Mouse (Mus musculus): Measurements from ENCODE around the gene Ltk.
"Not testable (repeated sequence)": the region's sequence is repeated elsewhere in the genome, so short reads cannot be mapped to it uniquely, and the experiment has no call there.

The Ltk gene

GRCm38 (mm10) chr2:119758844-119759835 is 1.1 kb downstream of the Ltk start:
- DNase-seq (ENCODE audit: low read depth, low spot score), result no peak

DNA sequence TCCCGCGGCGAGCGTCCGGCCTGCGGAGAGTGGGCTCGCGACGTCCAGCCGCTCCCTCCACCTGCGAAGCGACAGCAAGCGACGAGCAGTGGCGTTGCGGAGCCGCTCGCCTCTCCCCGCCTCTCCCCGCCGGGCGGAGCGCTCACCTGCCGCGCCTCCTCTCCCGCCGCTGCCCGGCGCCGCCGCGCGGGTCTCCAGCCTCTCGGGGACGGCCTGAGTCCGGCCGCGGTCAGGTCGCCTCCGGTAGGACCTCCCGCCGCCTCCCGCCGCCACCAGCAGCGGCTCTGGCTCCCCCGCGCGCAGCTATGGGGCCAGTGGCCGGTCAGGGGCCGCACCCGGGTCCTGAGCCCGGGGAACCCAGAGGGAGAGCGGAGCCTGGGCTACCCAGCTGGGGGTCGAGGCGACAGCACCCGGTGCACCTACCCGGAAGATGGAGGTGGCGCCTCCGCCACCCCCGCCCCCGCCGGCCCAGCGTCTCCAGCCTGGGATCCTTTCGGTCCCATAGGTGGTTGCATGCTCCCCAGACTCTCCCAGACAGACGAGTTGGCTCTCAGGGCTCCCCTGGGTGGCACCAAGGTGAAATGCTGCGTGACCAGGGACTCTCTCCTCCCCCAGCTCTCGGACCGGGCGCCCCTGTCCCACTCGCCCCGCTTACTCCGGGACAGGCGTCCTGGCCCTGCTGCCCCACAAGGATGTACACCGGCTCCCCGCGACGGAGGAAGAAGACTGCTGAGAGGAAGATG is 2.0 kb downstream of the Ltk start:
- no peak for DNase-seq (ENCODE audit: low read depth, low spot score)

DNA sequence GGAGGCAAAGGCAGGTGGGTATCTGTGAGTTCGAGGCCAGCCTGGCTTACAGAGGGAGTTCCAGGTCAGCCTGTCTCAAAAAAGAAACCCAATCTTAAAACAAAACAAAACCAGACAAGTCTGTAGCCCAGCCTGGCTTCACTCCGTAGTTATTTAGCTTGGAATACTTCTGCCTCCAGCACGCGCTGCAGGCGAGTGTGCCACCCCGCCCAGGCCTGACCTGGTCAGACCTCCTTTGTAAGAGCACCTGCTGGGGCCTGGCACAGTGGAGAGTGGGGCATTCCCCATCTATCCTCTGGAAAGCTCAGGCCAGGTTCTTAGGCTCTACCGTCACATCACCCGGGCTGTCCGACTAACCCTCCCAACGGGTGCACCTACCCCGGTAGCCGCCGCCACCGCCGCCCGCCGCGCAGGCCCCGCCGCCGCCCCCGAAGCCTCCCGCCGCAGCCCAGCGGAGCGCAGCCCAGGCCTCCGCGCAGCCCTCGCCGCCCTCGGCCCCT is 2.6 kb downstream of the Ltk start:
- DNase-seq (ENCODE audit: low read depth, low spot score), result no peak

DNA sequence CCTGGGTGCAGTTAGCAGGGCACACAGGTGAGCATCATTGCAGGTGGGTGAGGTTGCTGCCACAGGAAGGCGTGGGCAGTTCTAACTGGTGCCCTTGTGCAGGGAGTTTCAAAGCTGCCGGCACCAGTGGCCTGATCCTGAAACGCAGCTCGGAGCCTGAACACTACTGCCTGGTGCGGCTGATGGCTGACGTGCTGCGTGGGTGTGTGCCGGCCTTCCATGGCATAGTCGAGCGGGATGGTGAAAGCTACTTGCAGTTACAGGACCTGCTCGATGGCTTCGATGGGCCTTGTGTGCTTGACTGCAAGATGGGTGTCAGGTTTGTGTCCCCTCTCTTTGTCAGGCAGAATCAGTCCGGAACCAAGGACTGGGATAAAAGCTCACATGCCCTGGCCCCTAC is 11.0 kb downstream of the Ltk start:
- no peak for DNase-seq (ENCODE audit: low read depth, low spot score)

DNA sequence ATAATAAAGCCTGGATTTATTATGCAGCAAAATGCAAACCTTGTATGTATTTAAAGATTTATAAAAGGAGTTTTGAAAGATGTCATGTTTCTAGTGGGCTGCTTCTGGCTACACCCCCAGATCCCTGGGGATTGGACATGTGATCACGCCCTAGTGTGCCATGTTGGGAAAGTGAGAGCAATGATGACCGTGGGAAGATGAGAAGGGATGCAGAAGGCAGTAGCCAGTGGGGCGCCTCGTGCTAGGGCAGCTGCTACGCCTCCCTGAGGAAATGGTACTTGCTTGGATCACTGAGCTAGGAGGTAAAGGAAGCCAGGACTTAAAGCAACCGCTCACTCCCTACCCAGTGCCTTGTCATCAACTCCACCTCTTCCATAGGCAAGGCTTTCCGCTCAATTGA is 12.7 kb downstream of the Ltk start:
- DNase-seq (ENCODE audit: low read depth, low spot score), result peak; percentile 88

DNA sequence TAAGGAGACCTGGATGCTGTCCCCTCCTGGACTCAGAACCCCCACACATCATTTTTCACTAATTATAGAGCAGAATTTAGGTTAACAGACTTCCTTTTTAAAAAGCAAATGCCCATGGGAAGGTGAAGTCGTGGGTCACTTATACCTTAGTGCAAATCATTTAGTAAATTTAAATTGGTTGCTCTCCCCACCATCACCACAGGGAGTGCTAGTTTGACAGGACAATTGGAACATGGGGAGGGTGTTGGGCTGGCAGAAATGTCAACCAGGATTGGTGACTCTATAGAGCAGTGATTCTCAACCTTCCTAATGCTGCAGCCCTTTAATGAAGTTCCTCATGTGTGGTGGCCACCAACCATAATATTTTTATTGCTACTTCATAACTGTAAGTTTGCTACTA is 14.9 kb downstream of the Ltk start:
- peak; percentile 69 for DNase-seq (ENCODE audit: low read depth, low spot score)

DNA sequence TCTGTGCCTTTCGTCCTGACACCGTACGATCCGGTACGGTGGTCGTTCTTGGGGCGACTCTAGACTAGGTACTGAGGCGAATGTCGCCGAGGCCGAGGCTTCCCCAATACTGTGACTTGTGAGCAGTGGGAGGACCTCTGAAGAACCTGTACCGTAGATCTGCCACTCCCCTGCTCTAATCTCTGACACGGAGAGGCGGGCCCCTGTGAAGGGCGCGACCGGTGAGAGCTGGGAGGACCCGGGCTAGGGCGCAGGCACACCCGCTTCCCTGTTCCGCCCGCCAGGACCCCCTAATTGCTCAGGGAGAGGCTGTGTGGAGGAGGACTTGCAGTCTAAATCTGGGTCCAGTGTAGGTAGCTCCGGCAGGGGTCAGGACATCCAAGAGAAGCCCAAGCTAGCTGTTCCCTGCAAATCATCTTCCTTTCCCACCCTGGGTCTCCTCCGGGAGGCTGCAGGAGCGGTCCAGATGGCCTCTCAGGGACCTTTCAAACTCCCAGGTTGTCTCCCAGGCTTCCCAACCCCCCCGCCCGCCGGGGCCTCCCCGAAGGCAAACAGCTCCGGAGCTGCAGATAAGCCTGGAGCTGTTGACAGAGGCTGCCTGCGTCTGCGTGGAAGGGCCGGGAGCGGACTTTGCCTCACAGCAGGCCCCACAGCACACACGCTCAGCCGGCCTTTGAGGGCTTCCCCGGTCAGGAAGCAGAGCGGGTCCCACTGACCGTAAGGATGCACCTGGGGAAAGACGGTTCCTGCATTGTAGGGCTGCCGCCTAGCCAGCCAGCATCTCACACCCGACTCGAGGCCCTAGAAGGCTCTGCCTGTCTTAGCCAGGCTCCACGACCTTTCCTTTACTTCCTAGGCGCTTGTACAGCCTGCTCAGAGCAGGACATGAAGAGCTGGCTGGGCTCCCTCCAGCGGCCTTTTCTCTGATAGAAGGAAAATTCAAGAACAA is 15.8 kb downstream of the Ltk start:
- no peak for DNase-seq (ENCODE audit: low read depth, low spot score)

GRCm38 (mm10) chr2:119743808-119744162 is 16.4 kb downstream of the Ltk start:
- DNase-seq (ENCODE audit: low read depth, low spot score), result peak; percentile 52

- DNase-seq (ENCODE audit: low read depth, low spot score), result peak; percentile 72
These were observed 16.9 kb downstream of the Ltk start for GRCm38 (mm10) chr2:119743176-119743807.

DNA sequence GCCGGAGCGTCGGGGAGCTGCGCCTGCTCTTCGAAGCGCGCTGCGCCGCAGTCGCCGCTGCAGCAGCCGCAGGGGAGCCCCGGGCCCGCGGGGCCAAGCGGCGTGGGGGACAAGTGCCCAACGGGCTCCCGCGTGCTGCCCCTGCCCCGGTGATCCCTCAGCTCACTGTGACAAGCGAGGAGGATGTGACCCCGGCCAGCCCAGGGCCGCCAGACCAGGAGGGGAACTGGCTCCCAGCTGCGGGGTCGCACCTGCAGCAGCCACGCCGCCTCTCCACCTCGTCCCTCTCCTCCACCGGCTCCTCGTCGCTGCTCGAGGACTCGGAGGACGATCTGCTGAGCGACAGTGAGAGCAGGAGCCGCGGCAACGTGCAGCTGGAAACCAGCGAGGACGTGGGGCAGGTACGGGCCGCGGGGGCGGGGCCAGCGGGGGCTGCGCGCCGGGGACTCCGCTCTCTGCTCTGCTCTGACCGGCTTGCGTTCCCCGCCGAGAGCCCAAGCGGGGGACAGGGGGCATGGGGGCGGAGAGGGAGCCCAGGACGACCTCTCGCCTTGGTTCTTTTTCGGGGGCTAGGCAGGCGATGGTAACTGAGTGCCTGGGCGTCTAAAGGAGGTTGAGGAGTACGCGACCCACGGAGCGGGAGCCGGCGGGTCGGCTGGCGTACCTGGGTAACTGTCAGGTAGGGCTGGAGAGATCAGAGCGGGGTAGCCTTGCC is 17.6 kb downstream of the Ltk start:
- no peak for DNase-seq (ENCODE audit: low read depth, low spot score)

DNA sequence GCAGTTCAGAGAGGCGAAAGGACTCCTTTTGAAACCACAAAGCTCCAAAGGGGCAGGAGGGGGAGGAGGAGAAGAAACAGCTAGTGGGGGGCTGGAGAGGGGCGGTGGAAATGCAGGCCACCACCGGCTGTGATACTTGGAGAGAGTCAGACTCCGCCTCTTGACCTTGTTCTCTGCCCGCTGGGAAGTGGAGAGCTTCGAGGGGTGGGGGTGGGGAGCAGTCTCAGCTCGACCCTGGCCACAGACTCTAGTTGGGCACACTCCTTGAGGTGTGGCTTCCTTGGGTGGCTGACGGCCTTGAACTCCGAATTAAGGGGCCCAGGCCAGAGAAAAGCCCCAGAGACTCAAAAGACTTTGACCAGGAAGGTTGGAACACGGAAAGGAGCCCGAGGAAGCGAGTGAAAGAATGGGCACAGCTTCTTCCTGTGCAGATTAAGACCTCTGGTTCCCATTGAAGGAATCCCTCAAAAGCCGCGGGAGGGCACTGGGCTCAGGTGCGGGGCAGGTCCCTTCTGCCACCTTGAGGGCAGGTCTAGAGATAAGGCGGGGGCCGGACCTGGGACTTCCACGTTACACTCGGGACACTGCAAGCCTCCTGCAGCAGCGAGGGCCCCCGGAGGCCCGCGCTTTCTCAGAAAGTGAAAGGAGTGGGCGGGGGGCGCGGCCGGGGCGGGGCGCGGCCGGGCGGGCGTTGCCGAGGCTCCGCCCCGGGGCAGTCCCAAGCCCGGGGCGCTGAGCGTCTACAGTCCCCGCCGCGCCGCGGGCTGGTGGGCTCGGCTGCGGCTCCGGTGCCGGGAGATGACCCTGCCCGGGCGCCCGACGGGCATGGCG is 18.4 kb downstream of the Ltk start, which contains the start of gene Itpka:
Itpka (plus strand) TSS at position 757 of the 831 bp plus-strand sequence.
- peak; percentile 52 for DNase-seq (ENCODE audit: low read depth, low spot score)

DNA sequence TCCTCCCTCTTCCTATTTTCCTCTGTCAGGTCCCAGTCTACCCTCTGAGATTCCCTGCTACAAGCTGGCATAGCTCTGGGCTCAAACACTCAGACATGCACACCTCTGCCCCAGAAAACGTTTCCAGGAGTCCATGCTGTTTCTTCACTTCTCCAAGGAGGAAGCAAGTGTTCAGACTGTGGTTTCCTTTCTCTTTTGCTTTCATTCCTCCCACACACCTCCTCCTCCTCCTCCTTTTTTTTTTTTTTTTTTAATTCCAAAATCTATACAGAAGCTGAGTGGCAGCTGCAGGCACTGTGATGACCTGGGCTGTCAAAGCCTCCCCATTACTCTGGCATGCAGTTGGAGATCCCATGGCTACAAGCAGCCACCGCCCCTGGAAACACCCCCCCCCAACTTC is 19.7 kb downstream of the Ltk start:
- DNase-seq (ENCODE audit: low read depth, low spot score), result no peak

DNA sequence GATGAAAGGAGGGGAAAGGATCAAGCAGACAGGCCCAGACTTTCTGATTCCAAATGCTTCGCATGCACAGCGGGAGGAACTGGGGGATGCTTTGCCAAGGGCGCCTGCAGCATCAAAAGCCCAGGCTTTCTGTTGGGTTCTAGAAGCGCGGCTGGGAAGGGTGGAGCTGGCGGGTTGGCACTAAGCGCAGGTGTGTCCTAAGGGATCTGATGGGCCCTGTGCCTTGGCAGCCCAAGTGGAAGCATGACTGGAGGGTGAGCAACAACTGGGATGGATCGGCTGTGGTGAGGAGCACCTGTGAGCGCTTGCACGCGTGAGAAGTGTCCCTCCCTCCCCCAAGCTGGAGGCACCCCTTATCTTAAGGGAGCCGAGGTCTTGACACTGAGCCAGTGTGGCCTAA is 23.1 kb downstream of the Ltk start:
- no peak for DNase-seq (ENCODE audit: low read depth, low spot score)

DNA sequence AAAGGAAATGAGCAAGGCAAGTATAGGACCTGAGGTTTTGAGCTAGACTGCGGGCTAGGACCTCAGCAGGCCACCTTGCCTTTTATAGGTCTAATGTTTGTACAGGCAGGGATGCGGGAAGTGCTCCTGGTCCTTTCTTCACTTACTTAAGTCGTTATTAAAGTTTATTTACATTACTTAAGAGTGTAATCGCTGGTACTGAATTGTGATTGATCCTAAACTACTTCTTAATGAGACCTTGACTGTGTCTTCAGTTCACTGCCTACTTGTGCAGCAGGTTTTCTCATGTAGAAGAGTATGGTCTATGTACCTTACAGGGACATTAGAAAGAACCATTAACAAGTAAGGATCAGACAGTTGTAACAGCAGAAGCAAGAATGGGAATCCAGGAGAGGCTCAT is 29.5 kb downstream of the Ltk start:
- DNase-seq (ENCODE audit: low read depth, low spot score), result no peak

- DNase-seq (ENCODE audit: low read depth, low spot score), result no peak
These were observed 32.3 kb downstream of the Ltk start for GRCm38 (mm10) chr2:119727762-119728416.

GRCm38 (mm10) chr2:119721070-119721469 is 39.2 kb downstream of the Ltk start:
- no peak for DNase-seq (ENCODE audit: low read depth, low spot score)

GRCm38 (mm10) chr2:119715868-119716267 is 44.4 kb downstream of the Ltk start:
- not testable (repeated sequence) for DNase-seq (ENCODE audit: low read depth, low spot score)

DNA sequence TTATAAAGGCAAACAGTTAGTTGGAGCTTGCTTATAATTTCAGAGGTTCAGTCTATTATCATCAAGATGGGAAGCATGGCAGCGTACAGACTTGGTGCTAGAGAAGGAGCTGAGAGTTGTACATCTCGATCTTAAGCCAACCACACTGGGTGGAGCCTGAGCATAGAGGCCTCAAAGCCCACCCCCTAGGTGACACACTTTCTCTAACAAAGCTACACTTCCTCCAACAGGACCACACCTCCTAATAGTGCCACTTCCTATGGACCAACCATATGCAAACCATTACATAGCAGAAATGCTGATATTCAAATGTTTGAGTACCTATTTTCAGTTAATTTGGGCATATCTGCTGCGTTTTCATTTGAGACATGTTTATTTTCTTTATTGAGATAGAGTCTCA is 50.2 kb downstream of the Ltk start:
- no peak for DNase-seq (ENCODE audit: low read depth, low spot score)

DNA sequence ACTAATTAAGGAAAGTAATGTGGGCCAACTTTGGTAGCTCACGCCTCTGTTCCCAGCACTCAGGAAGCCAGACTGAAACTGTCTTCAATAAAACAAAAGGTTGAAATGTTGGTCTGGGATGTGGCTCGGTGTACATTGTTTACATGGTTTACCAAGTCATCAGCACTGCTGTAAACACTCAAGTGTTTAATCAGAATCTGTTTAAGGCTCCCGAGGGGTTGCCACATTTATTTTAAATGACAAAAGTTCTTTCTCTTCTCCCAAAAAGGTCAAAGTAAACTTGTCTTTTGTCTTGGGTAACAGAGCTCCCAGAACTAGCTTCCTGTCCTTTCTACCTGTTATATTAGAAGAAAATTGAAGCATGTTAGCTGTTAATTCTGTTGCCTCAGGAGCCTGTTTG is 52.6 kb downstream of the Ltk start:
- DNase-seq (ENCODE audit: low read depth, low spot score), result no peak

Data from brain, adult 2 months (tissue).